Mouse (Mus musculus): ENCODE measurements around the gene Nr4a3. TPM values are rescaled to one million over a fixed set of nuclear protein-coding genes. Genes with fewer than 3 reads are reported as not detected.

The Nr4a3 gene
- polyA plus RNA-seq (2015; fragmentation: Nextera tagmentation; extraction: Ambion mirVana), result 0.38 and 0.49 TPM in 2 replicates

DNA sequence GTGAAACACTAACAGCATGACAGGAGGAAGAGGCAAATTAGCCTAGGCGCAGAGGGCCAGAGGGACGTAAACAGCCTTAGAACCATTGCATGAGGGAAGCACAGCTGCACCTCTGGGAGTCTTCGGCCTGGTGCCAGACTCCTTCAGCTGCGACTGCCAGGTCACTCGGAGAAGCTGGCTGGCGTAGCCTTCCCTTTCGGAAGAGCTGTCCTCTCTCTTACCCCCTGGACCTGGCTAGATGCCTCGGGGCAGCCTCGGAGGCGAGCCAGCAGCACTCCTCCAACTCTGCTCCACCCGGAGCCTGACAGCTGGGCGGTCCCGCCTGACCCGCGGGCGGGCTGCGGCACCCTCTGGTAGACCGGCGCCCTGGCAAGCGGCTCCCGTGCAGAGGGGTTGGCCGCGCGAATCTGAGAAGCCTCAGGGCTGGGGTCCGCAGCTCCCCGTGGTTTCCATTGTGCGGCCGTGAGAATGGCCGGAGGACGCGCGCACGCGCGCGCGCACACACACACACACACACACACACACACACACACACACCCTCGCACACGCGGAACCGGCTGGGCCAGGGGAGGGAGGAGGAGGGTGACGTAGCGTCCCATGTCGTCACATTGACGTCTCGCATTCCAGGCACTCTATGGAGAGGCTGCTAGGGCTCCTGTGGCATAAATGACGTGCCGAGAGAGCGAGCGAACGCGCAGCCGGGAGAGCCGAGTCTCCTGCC, at the start of gene Nr4a3:
Nr4a3 (plus strand) TSS at position 663 of the 721 bp plus-strand sequence.
- Histone ChIP-seq H3K9me3 (replicated peaks) (no peaks in the 10 kb centered on the region), H3K27me3 (peaks cover 31% of the 10 kb centered on the region), H3K4me2 (replicated peaks) (peak within 1 kb of the TSS; percentile 91), H3K4me3 (replicated peaks) (peak within 1 kb of the TSS; percentile 72), H3K9ac (peak within 1 kb of the TSS; percentile 33), H3K4me1 (peaks cover 52% of the 10 kb centered on the region), H3K36me3 (no peaks in the 10 kb centered on the region), H3K27ac (replicated peaks) (peak within 1 kb of the TSS; percentile 98)
- WGBS, result under 1% methylated on average over 54 of the region's 54 CpGs
- peak; percentile 76 for ATAC-seq (ENCODE audit: insufficient number of reproducible peaks, low FRiP score, low TSS enrichment, low read depth)

DNA sequence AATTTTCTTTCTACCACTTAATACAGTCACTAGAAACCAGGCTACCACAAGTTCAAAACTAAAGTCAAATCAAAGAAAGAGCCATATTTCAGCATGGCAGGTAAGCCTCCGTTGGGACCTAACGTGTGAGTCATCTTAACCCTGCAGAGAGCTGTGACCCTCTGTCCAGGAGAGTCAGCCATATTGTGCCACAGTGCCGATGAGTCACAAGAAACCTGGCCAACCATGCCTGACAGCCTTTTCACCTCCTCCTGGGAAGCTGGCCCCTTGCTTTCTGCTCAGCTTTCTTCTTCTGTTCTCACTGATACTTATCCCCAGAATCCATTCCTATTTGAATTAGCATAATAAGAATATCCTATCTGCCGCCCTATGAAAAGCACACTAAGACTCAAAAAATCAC, 42.0 kb upstream of the Nr4a3 start:
- no peaks in the 10 kb centered on the region for H3K27me3 ChIP-seq
- no peaks in the 10 kb centered on the region for H3K36me3 ChIP-seq
- no peak overlapping the region for H3K4me2 ChIP-seq (replicated peaks)
- H3K9ac ChIP-seq, result no peak overlapping the region
- no peaks in the 10 kb centered on the region for H3K9me3 ChIP-seq (replicated peaks)
- ATAC-seq (ENCODE audit: insufficient number of reproducible peaks, low FRiP score, low TSS enrichment, low read depth), result no peak
- WGBS, result 90% methylated on average over 4 of the region's 4 CpGs
- no peaks in the 10 kb centered on the region for H3K4me1 ChIP-seq
- H3K4me3 ChIP-seq (replicated peaks), result no peak overlapping the region
- no peak overlapping the region for H3K27ac ChIP-seq (replicated peaks)

DNA sequence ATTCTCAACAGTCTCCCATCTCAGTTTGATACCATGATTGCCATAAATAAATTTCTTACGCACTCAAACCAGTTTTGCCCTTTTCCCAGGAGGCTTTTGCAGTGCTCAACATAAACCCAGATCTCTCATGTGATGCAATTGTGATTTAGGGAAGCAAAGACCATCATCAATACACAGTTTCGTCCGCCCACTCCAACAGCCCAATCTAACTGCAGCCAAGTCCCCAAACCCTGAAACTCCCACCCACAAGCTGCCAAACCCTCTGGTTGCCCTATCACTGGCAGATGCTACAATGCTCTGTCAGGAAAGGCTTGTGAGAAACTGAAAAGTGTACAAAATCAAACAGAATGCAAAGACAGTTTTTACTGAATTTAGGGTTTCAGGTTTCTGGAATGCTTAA, 41.5 kb upstream of the Nr4a3 start:
- 80% methylated on average over 3 of the region's 3 CpGs for WGBS
- no peak overlapping the region for H3K4me3 ChIP-seq (replicated peaks)
- no peak for ATAC-seq (ENCODE audit: insufficient number of reproducible peaks, low FRiP score, low TSS enrichment, low read depth)

DNA sequence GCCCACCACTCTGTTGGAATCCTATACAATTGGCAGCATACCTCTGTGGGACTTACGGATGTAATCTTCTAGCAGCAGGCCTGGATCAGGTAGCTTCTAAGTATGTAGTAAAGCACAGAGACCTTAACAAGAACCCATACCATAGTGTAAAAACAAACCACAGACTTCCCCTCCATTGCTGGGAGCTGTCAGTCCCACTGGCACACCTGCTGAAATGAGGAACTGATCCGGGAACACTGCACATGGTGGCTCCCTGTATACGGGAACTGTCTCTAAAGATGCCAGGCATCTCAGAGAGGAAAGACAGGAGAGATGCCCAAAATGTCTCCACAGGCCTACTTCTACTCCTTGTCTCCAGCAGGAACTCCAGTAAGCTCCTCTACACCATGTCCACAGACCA, 38.6 kb upstream of the Nr4a3 start:
- Histone ChIP-seq H3K27me3 (no peaks in the 10 kb centered on the region), H3K4me2 (replicated peaks) (no peak overlapping the region), H3K36me3 (no peaks in the 10 kb centered on the region), H3K4me3 (replicated peaks) (no peak overlapping the region), H3K9ac (no peak overlapping the region), H3K27ac (replicated peaks) (no peak overlapping the region), H3K4me1 (no peaks in the 10 kb centered on the region), H3K9me3 (replicated peaks) (no peaks in the 10 kb centered on the region)
- WGBS, result 80% methylated on average over 3 of the region's 3 CpGs
- no peak for ATAC-seq (ENCODE audit: insufficient number of reproducible peaks, low FRiP score, low TSS enrichment, low read depth)

More for the DNA sequence above, 41.5 kb upstream of the Nr4a3 start:
- Histone ChIP-seq H3K9ac (no peak overlapping the region), H3K4me2 (replicated peaks) (no peak overlapping the region), H3K9me3 (replicated peaks) (no peaks in the 10 kb centered on the region), H3K27me3 (no peaks in the 10 kb centered on the region), H3K27ac (replicated peaks) (no peak overlapping the region), H3K36me3 (no peaks in the 10 kb centered on the region), H3K4me1 (no peaks in the 10 kb centered on the region)

DNA sequence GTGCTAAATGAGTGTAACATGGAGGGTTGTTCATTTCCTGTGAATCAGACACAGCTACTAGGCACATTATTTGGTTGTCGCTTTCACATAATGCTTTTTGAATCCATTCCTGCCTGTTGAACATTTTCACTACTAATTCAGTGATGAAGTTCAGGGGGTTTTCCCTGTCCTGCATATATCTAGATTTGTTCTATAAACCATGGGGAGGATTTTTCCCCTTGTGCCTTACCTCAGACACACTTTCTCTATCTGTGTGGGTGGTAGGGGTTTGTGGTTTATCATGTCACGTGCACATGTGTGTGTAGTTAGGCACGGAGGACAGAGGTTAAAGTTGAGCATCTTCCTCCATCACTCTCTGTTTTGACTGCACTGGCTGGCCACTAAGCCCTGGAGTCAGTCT, 32.7 kb upstream of the Nr4a3 start:
- H3K4me3 ChIP-seq (replicated peaks), result no peak overlapping the region
- WGBS, result 79% methylated on average over 3 of the region's 3 CpGs
- no peak overlapping the region for H3K4me2 ChIP-seq (replicated peaks)
- no peaks in the 10 kb centered on the region for H3K9me3 ChIP-seq (replicated peaks)
- no peaks in the 10 kb centered on the region for H3K27me3 ChIP-seq
- no peaks in the 10 kb centered on the region for H3K36me3 ChIP-seq
- no peak overlapping the region for H3K9ac ChIP-seq
- ATAC-seq (ENCODE audit: insufficient number of reproducible peaks, low FRiP score, low TSS enrichment, low read depth), result no peak
- H3K27ac ChIP-seq (replicated peaks), result no peak overlapping the region
- H3K4me1 ChIP-seq, result no peaks in the 10 kb centered on the region

DNA sequence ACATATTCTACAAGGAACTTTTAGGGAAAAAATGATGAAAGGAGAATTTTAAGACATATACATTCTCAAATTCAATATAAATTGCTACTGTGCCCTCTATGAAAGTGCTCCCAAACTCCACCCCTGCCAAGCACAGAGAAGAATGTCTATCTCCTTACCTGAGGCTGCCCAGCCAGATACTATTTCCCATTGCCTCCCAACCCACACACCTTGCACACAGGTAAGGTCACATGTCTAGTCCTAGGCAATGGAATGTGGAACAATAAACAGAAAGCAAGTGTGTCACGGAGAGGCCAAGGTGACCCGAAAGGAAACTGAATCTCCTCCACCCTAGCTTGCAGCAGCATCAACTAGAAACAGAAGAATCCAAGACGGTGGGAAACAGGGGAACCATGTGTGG, 22.0 kb upstream of the Nr4a3 start:
- 60% methylated on average over 3 of the region's 3 CpGs for WGBS
- Histone ChIP-seq H3K4me1 (no peaks in the 10 kb centered on the region), H3K4me2 (replicated peaks) (no peak overlapping the region), H3K36me3 (no peaks in the 10 kb centered on the region), H3K9me3 (replicated peaks) (no peaks in the 10 kb centered on the region), H3K27ac (replicated peaks) (no peak overlapping the region), H3K27me3 (no peaks in the 10 kb centered on the region), H3K9ac (no peak overlapping the region), H3K4me3 (replicated peaks) (no peak overlapping the region)
- no peak for ATAC-seq (ENCODE audit: insufficient number of reproducible peaks, low FRiP score, low TSS enrichment, low read depth)

DNA sequence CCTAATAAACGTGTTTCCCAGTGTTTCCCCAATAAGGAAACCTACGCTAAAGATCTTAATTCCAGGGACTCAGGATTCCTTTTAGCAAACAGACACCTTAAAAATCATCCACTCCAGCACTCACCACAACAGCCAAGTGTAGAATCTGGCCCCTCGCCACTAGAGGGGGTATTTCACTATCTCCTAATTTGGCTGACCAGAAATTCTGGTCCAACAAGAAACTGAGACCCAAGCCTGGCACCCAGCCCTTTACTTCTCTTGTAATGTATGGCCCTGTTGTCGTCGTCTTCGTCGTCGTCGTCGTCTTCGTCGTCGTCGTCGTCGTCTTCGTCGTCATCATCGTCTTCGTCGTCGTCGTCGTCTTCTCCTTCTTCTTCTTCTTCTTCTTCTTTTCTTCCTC, 15.3 kb upstream of the Nr4a3 start:
- Histone ChIP-seq H3K9me3 (replicated peaks) (no peaks in the 10 kb centered on the region), H3K4me3 (replicated peaks) (no peak overlapping the region), H3K27me3 (no peaks in the 10 kb centered on the region), H3K9ac (no peak overlapping the region), H3K4me1 (no peaks in the 10 kb centered on the region), H3K4me2 (replicated peaks) (no peak overlapping the region), H3K36me3 (no peaks in the 10 kb centered on the region), H3K27ac (replicated peaks) (no peak overlapping the region)
- WGBS, result 59% methylated on average over 24 of the region's 24 CpGs
- ATAC-seq (ENCODE audit: insufficient number of reproducible peaks, low FRiP score, low TSS enrichment, low read depth), result no peak

DNA sequence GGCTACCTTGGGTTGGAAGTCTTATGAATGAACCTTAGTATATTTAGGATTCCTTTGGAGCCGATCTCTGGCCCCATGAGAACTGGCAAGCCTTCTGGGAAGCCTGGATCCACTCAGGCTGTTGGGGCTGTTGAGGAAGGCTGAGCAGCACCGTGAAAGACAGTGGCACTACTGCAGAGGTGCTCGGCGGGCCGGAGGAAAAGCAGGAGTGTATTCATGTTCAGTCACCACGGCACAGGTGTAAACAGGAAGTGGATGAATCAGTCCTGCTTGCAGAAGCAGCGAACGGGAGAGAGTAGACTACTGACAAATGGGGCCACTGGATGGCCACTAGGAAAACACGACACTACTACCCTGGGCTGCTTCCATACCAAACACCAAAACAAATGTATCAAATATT, 10.7 kb upstream of the Nr4a3 start:
- H3K27ac ChIP-seq (replicated peaks), result no peak overlapping the region
- 71% methylated on average over 9 of the region's 9 CpGs for WGBS
- no peaks in the 10 kb centered on the region for H3K36me3 ChIP-seq
- no peak overlapping the region for H3K9ac ChIP-seq
- H3K27me3 ChIP-seq, result no peaks in the 10 kb centered on the region
- H3K4me1 ChIP-seq, result peaks cover 13% of the 10 kb centered on the region
- no peak overlapping the region for H3K4me2 ChIP-seq (replicated peaks)
- H3K4me3 ChIP-seq (replicated peaks), result no peak overlapping the region
- no peak for ATAC-seq (ENCODE audit: insufficient number of reproducible peaks, low FRiP score, low TSS enrichment, low read depth)
- H3K9me3 ChIP-seq (replicated peaks), result no peaks in the 10 kb centered on the region

DNA sequence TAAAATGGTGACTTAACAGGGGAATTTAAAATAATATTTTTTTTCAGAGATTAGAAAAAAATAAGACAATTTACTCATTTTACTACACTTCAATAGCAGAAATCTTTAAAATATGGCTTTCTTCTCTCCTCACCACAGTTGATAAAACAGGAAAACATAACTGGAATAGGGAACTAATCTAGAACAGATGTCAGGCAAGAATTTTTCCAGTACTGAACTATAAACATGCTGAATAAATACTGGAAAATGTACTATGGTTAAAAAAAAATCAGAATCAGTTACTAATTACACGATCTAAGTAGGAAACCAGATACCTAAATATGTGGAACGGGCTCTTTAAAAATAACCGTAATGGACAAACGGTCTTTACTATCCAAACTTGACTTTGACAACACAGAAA, 7.3 kb upstream of the Nr4a3 start:
- Histone ChIP-seq H3K4me2 (replicated peaks) (no peak overlapping the region), H3K36me3 (no peaks in the 10 kb centered on the region), H3K9ac (no peak overlapping the region), H3K9me3 (replicated peaks) (no peaks in the 10 kb centered on the region), H3K4me3 (replicated peaks) (no peak overlapping the region), H3K27me3 (no peaks in the 10 kb centered on the region), H3K27ac (replicated peaks) (peak overlapping the region; percentile 72), H3K4me1 (peaks cover 18% of the 10 kb centered on the region)
- ATAC-seq (ENCODE audit: insufficient number of reproducible peaks, low FRiP score, low TSS enrichment, low read depth), result no peak
- WGBS, result 27% methylated on average over 4 of the region's 4 CpGs

DNA sequence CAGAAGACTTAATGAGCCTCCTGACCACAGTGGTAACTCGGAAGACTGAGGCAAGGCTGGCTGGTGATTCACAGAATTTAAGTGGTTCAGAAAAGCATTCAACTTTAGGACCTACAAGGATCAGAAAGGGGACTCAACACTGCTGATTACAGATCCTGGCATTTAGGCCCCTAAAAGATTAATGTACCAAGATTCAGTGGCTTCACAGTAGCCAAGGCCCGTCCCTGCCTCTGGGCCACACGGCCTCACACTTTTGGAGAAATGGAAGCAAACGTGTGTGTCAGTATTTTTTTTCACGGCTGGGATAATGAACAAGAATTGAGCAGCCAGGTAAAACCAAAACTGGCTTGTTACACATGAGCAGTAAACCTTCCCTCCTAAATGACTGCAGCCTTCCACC, 6.1 kb upstream of the Nr4a3 start:
- no peak overlapping the region for H3K4me3 ChIP-seq (replicated peaks)
- H3K27me3 ChIP-seq, result no peaks in the 10 kb centered on the region
- H3K4me1 ChIP-seq, result peaks cover 18% of the 10 kb centered on the region
- ATAC-seq (ENCODE audit: insufficient number of reproducible peaks, low FRiP score, low TSS enrichment, low read depth), result no peak
- no peak overlapping the region for H3K9ac ChIP-seq
- H3K27ac ChIP-seq (replicated peaks), result no peak overlapping the region
- H3K36me3 ChIP-seq, result no peaks in the 10 kb centered on the region
- 84% methylated on average over 5 of the region's 5 CpGs for WGBS
- H3K4me2 ChIP-seq (replicated peaks), result no peak overlapping the region
- no peaks in the 10 kb centered on the region for H3K9me3 ChIP-seq (replicated peaks)

DNA sequence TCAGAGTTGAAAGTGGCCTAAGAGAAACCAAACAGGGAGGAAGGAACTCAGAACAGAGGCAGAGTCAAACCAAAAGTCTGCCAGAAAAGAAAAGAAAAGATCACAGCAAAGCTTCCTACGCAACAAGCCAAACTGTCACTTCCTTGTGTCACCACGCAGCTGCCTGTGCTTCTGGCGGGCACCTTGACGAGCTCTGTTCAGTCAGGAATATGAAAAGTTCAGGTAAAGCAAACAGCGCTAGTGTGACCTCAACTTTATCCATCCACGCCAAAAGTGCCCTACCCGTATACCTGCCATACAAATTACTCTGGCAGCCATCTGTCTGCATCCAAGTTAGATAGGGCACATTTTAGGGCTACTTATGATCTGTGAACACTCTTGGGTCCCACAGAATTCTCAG, 5.2 kb upstream of the Nr4a3 start:
- Histone ChIP-seq H3K9ac (no peak overlapping the region), H3K27me3 (no peaks in the 10 kb centered on the region), H3K4me3 (replicated peaks) (no peak overlapping the region), H3K36me3 (no peaks in the 10 kb centered on the region), H3K27ac (replicated peaks) (no peak overlapping the region), H3K4me1 (peaks cover 26% of the 10 kb centered on the region), H3K4me2 (replicated peaks) (no peak overlapping the region), H3K9me3 (replicated peaks) (no peaks in the 10 kb centered on the region)
- no peak for ATAC-seq (ENCODE audit: insufficient number of reproducible peaks, low FRiP score, low TSS enrichment, low read depth)
- 78% methylated on average over 7 of the region's 7 CpGs for WGBS

DNA sequence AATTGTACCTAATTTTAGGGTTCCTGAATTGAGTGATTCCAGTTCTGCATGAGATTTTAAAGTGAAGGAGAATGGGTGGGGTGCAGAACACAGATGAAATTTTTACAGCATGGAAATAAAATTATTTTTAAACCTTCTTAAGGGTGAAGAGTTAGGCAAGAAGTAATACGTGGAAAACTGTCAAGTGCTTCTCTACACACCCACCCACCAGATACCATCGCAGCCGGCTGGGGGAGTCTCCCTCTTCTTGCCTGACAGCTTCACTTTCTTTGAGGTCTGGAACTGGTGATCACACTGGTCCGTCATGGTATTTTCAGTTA, 2.5 kb upstream of the Nr4a3 start:
- ATAC-seq (ENCODE audit: insufficient number of reproducible peaks, low FRiP score, low TSS enrichment, low read depth), result no peak
- WGBS, result 0% methylated on average over 4 of the region's 4 CpGs
- Histone ChIP-seq H3K4me1 (peaks cover 46% of the 10 kb centered on the region), H3K4me3 (replicated peaks) (peak overlapping the region; percentile 72), H3K36me3 (no peaks in the 10 kb centered on the region), H3K27me3 (peaks cover 10% of the 10 kb centered on the region), H3K27ac (replicated peaks) (peak overlapping the region; percentile 98), H3K9me3 (replicated peaks) (no peaks in the 10 kb centered on the region), H3K4me2 (replicated peaks) (peak overlapping the region; percentile 91), H3K9ac (peak overlapping the region; percentile 70)
